Mouse (Mus musculus) neural tube, embryonic 10.5 days (tissue): ENCODE results near the gene Zbtb48.
"Not testable (repeated sequence)": the region's sequence is repeated elsewhere in the genome, so short reads cannot be mapped to it uniquely, and the experiment has no call there.

Experiments
- DNase-seq: peaks from one replicate; pipeline ENCODE4 v3.0.0-alpha.2; 2017; ENCODE audit warnings: low spot score; ENCODE audit errors: extremely low spot score

Gene Zbtb48

GRCm38 (mm10) chr4:152027524-152027923, at the start of gene Zbtb48:
Zbtb48 (minus strand) TSS chr4:152027671.
- peak; percentile 92 for DNase-seq

GRCm38 (mm10) chr4:152077191-152077590, 49.7 kb upstream of the Zbtb48 start:
- no peak for DNase-seq

GRCm38 (mm10) chr4:152074548-152074947, 47.1 kb upstream of the Zbtb48 start:
- no peak for DNase-seq

GRCm38 (mm10) chr4:152073715-152074114, 46.2 kb upstream of the Zbtb48 start:
- no peak for DNase-seq

GRCm38 (mm10) chr4:152072655-152073054, 45.2 kb upstream of the Zbtb48 start:
- no peak for DNase-seq

- no peak for DNase-seq
Observed at GRCm38 (mm10) chr4:152072121-152072601, 44.7 kb upstream of the Zbtb48 start, which contains the start of gene Plekhg5. Plekhg5 (plus strand) TSS chr4:152072498.

- DNase-seq: no peak
Observed at GRCm38 (mm10) chr4:152070494-152071396, 43.3 kb upstream of the Zbtb48 start.

- DNase-seq: no peak
Observed at GRCm38 (mm10) chr4:152069245-152069644, 41.8 kb upstream of the Zbtb48 start.

GRCm38 (mm10) chr4:152068166-152068724, 40.8 kb upstream of the Zbtb48 start:
- DNase-seq: no peak

GRCm38 (mm10) chr4:152067280-152067679, 39.8 kb upstream of the Zbtb48 start:
- no peak for DNase-seq

GRCm38 (mm10) chr4:152062390-152063110, 35.1 kb upstream of the Zbtb48 start:
- DNase-seq: no peak

- no peak for DNase-seq
Observed at GRCm38 (mm10) chr4:152044609-152045008, 17.1 kb upstream of the Zbtb48 start.

- DNase-seq: no peak
Observed at GRCm38 (mm10) chr4:152043171-152043570, 15.7 kb upstream of the Zbtb48 start.

- no peak for DNase-seq
Observed at GRCm38 (mm10) chr4:152041924-152042641, 14.6 kb upstream of the Zbtb48 start.

GRCm38 (mm10) chr4:152039831-152040310, 12.4 kb upstream of the Zbtb48 start:
- no peak for DNase-seq

GRCm38 (mm10) chr4:152038985-152039830, 11.7 kb upstream of the Zbtb48 start, which contains the start of gene Nol9:
Nol9 (plus strand) TSS chr4:152039321.
- peak; percentile 96 for DNase-seq

- no peak for DNase-seq
Observed at GRCm38 (mm10) chr4:152038225-152038984, 10.9 kb upstream of the Zbtb48 start, which contains the start of gene Tas1r1. Tas1r1 (minus strand) TSS chr4:152038568.

- DNase-seq: not testable (repeated sequence)
Observed at GRCm38 (mm10) chr4:152036464-152036863, 9.0 kb upstream of the Zbtb48 start.

GRCm38 (mm10) chr4:152032922-152033321, 5.5 kb upstream of the Zbtb48 start:
- no peak for DNase-seq
